Mouse (Mus musculus) heart, embryonic 16.5 days (tissue): Measurements from ENCODE around the gene Map2k4. TPM values are rescaled to one million over a fixed set of nuclear protein-coding genes. Genes with fewer than 3 reads are reported as not detected.

Source experiments
- ATAC-seq: fragments of 200-750 bp; cut with Nextera tagmentation; replicated peaks from 2 replicates; pipeline ENCODE4 v1.8.0; 2017; ENCODE audit warnings: moderate number of reproducible peaks; ENCODE audit not compliant: insufficient read depth, low FRiP score; ENCODE audit errors: extremely low read depth
- H3K27ac ChIP-seq: fragments of 300-500 bp; sonication (generic); 2 replicates; pipeline ENCODE4 v1.5.1; 2014; ENCODE audit warnings: mild to moderate bottlenecking, low read length, control low read depth, moderate library complexity
- H3K27me3 ChIP-seq: fragments of 300-500 bp; sonication (generic); 2 replicates; pipeline ENCODE4 v1.6.1; 2014; ENCODE audit warnings: low read length, mixed read lengths; ENCODE audit not compliant: control insufficient read depth, insufficient read depth
- H3K36me3 ChIP-seq: fragments of 300-500 bp; sonication (generic); 2 replicates; pipeline ENCODE4 v1.6.1; 2014; ENCODE audit not compliant: control insufficient read depth, insufficient read depth
- H3K4me1 ChIP-seq: fragments of 300-500 bp; sonication (generic); 2 replicates; pipeline ENCODE4 v1.6.1; 2014; ENCODE audit warnings: low read length, mixed read lengths; ENCODE audit not compliant: control insufficient read depth, insufficient read depth
- H3K4me2 ChIP-seq: fragments of 300-500 bp; sonication (generic); 2 replicates; pipeline ENCODE4 v1.6.1; 2014; ENCODE audit warnings: low read depth, mild to moderate bottlenecking, control low read depth, low read length
- H3K4me3 ChIP-seq: fragments of 300-500 bp; sonication (generic); 2 replicates; pipeline ENCODE4 v1.5.1; 2014; ENCODE audit warnings: mild to moderate bottlenecking, control low read depth, low read length
- H3K9ac ChIP-seq: fragments of 300-500 bp; sonication (generic); 2 replicates; pipeline ENCODE4 v1.6.1; 2014; ENCODE audit warnings: low read length, control low read depth
- H3K9me3 ChIP-seq: fragments of 300-500 bp; sonication (generic); replicated peaks from 2 replicates; pipeline ENCODE4 v1.6.1; 2016; ENCODE audit warnings: low read length; ENCODE audit not compliant: control insufficient read depth
- WGBS: fragments of 180-500 bp; shearing (Covaris S2); extraction: QIAGEN DNeasy Blood & Tissue Kit; methylation state at CpG from one replicate; pipeline ENCODE4 v1.1.7; 2014; 5-methylcytosine and 5-hydroxymethylcytosine counted together
- polyA plus RNA-seq: library from polyadenylated mRNA; unstranded; fragments of >200 nt; fragmentation: Nextera tagmentation; extraction: Ambion mirVana; gene quantifications from 2 replicates; pipeline ENCODE4 v1.2.1, GENCODE M21; 2015

The Map2k4 gene
- polyA plus RNA-seq, 1 experiment from 2014 or later: 60.4 TPM

DNA sequence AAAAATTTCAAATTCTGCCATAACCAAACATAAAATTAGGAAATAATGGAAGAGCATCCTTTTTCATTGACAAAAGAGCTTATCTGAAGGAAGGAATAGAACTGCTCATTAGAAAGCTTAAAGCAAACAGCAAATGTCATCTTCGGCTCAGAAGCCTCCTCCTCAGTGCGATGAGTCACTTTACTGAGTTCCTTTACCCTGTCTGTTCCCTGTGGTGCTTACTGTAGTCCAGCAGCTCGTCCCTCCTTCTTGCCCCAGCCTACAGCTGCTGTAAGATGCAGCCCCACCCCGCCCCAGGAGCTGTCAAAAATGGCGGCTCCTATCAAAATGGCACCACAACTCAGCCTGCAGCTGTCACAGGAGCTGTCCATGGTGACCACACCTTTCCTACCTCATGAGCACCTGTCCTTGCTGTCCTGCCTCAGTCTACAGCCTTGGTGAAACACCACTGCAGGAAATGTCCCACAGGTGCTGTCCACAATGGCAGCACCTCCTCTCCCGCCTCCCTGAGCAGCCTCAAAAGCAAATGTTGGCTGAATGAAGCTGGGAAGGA lies 75.3 kb downstream of the Map2k4 start:
- WGBS: 87% methylated on average over 6 of the region's 6 CpGs

DNA sequence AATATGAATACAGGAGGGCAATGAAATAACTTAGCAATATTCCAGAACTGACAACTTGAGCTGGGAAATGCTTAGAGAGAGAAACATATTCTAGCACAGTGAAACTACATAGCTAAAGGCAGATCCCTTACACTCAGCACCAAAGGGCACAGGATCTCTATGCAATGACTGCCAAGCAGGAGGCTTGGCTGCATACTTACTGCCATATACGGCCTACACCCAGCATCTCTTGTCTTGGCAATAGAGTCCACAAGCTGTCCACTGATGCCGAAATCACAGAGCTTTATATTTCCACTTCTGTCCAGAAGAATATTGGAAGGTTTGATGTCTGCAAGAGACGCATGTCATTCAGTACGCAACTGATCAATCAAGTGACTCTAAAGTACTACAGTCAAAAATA lies 81.3 kb downstream of the Map2k4 start:
- Histone ChIP-seq H3K4me3 (no peak overlapping the region), H3K27me3 (no peaks in the 10 kb centered on the region), H3K9me3 (no peaks in the 10 kb centered on the region), H3K9ac (no peak overlapping the region), H3K27ac (no peak overlapping the region), H3K4me1 (no peaks in the 10 kb centered on the region), H3K4me2 (no peak overlapping the region), H3K36me3 (peaks cover 17% of the 10 kb centered on the region)
- 94% methylated on average over 4 of the region's 4 CpGs for WGBS
- ATAC-seq: no peak

More for the DNA sequence above, 75.3 kb downstream of the Map2k4 start:
- H3K27ac ChIP-seq: no peak overlapping the region
- no peak for ATAC-seq
- H3K9ac ChIP-seq: no peak overlapping the region
- H3K9me3 ChIP-seq: no peaks in the 10 kb centered on the region
- H3K4me1 ChIP-seq: no peaks in the 10 kb centered on the region
- H3K4me3 ChIP-seq: no peak overlapping the region
- H3K4me2 ChIP-seq: no peak overlapping the region
- peaks cover 11% of the 10 kb centered on the region for H3K36me3 ChIP-seq
- no peaks in the 10 kb centered on the region for H3K27me3 ChIP-seq

DNA sequence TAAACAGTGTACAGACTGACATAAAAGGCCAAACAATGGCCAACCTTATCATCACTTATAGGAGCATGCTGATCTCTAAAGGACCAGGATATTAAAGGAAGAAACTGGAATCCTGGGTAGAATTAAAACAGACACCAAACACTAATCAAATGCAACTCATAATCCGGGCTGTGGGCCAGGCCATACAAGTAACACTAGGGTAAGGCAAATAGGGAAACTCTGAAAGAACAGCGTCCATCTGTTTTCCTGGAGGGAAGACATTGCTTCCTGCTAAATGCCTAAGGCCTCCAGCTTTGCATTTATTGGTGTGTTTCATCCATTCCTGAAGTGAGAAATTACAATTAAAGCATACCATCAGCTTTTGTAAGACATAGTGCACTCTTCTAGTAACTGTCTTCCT lies 81.9 kb downstream of the Map2k4 start:
- Histone ChIP-seq H3K27me3 (no peaks in the 10 kb centered on the region), H3K4me3 (no peak overlapping the region), H3K4me1 (no peaks in the 10 kb centered on the region), H3K27ac (no peak overlapping the region), H3K9ac (no peak overlapping the region), H3K9me3 (no peaks in the 10 kb centered on the region), H3K36me3 (peaks cover 17% of the 10 kb centered on the region), H3K4me2 (no peak overlapping the region)
- ATAC-seq: no peak
- 62% methylated on average over 2 of the region's 2 CpGs for WGBS

DNA sequence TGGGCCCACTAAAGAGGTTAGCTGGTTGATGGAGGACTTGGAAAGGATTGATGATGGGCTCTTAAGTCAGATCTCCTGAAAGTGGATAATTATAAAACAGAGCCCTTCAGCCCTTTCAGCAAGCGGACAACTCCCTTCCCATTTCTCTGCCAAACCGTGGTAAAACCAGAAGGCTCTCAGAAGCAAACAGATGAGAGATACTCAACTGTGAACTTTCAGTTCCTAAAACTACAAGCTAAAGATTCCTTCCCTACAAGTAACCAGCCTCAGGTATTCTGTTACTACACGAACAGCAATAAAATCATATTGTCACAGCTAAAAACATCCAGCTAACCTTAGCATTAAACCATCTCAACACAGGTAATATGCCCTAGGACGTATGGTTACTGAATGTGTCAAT lies 83.2 kb downstream of the Map2k4 start:
- no peak overlapping the region for H3K9ac ChIP-seq
- no peak for ATAC-seq
- H3K4me1 ChIP-seq: no peaks in the 10 kb centered on the region
- no peak overlapping the region for H3K4me2 ChIP-seq
- H3K27me3 ChIP-seq: no peaks in the 10 kb centered on the region
- WGBS: 84% methylated on average over 4 of the region's 4 CpGs
- no peak overlapping the region for H3K27ac ChIP-seq
- H3K4me3 ChIP-seq: no peak overlapping the region
- no peaks in the 10 kb centered on the region for H3K9me3 ChIP-seq
- peaks cover 22% of the 10 kb centered on the region for H3K36me3 ChIP-seq

DNA sequence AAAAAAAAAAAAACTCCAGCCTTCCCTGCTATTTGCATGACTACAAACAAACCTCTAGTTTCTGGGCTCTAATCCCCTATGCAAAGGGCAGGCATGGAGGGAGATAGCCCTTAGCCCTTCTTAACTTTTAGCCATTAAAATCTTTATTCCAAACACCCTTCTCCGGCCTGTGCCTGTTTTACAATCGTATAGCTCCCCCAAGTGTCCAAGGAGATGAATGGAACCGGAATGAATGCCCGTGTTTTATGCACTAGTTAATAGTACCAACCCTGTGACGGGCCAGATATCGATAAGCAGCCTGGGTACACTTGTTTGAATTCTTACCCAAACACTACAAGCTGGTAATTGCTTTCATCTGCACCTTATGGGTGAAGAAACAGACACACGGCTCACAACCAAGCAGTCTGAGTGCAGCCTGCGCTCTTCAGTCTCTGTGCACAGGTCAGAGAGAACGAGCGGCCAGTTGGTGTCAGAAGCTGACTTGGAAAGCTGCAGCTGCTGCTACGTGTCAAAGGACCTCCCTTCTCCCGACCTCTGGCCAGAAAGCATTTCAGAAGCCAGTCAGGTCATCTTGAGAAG lies 109.2 kb downstream of the Map2k4 start:
- H3K27me3 ChIP-seq: no peaks in the 10 kb centered on the region
- 26% methylated on average over 12 of the region's 12 CpGs for WGBS
- peak overlapping the region; percentile 52 for H3K4me2 ChIP-seq
- H3K9ac ChIP-seq: 0 out of 2 replicates have a peak overlapping the region, but pooled peaks have one; percentile 40
- H3K9me3 ChIP-seq: no peaks in the 10 kb centered on the region
- no peak overlapping the region for H3K27ac ChIP-seq
- peaks cover 3% of the 10 kb centered on the region; the same call in 1 of the 2 replicates for H3K4me1 ChIP-seq
- H3K36me3 ChIP-seq: no peaks in the 10 kb centered on the region
- peak; percentile 38; the same call in 1 of the 2 replicates for ATAC-seq
- no peak overlapping the region for H3K4me3 ChIP-seq

DNA sequence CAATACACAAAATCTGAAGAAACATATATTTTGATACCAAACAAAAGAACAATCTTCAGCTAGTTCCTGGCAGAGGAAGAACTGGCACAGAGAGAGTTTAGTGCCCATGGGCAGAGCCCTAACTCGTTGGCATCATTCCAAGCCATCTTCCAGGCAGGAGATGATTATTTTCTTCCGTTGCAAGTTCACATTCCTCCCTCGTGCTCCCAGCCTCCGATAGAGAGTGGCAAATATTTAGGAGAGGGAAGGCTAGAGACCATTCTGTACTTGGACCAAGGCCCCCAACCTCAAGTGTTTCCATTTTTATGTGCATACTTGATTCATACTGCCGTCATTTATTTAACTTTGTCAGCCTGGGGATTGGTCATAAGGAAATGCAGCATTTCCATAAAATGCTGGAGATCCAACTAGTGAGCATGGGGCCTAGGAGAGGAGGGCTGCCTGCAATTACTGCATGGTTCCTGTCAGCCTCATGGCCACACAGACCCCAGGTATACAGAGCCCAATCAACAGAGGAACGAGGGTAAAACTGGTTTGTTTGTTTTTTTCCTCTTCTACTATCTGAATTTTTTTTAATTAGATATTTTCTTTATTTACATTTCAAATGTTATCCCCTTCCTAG lies 120.6 kb downstream of the Map2k4 start:
- peak overlapping the region; percentile 35; the same call in 1 of the 2 replicates for H3K4me2 ChIP-seq
- no peak overlapping the region for H3K9ac ChIP-seq
- peaks cover 37% of the 10 kb centered on the region for H3K4me1 ChIP-seq
- H3K27me3 ChIP-seq: no peaks in the 10 kb centered on the region
- H3K4me3 ChIP-seq: no peak overlapping the region
- H3K9me3 ChIP-seq: no peaks in the 10 kb centered on the region
- no peaks in the 10 kb centered on the region for H3K36me3 ChIP-seq
- peak; percentile 83 for ATAC-seq
- H3K27ac ChIP-seq: peak overlapping the region; percentile 94
- 22% methylated on average over 6 of the region's 6 CpGs for WGBS

DNA sequence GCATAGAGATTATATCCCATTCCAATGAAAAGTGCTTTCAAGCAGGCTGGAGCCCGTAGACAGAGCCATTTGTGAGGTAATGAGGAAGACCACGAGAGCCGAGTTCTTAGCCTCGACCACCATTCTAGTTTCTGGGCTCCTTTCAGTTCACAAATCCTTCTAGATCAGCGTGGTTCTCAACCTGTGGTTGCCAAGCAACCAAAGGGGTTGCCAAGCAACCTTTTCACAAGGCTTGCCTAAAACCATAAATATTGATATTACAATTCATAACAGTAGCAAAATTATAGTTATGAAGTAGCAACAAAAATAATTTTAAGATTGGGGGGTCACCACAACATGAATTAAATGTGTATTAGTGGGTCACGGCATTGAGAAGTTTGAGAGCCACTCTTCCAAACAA lies 123.2 kb downstream of the Map2k4 start:
- H3K4me1 ChIP-seq: peaks cover 24% of the 10 kb centered on the region
- H3K4me3 ChIP-seq: no peak overlapping the region
- H3K9ac ChIP-seq: no peak overlapping the region
- H3K36me3 ChIP-seq: no peaks in the 10 kb centered on the region
- H3K4me2 ChIP-seq: no peak overlapping the region
- no peak for ATAC-seq
- H3K9me3 ChIP-seq: no peaks in the 10 kb centered on the region; the same call in 1 of the 2 replicates
- H3K27me3 ChIP-seq: no peaks in the 10 kb centered on the region
- 63% methylated on average over 6 of the region's 6 CpGs for WGBS
- peak overlapping the region; percentile 72 for H3K27ac ChIP-seq

DNA sequence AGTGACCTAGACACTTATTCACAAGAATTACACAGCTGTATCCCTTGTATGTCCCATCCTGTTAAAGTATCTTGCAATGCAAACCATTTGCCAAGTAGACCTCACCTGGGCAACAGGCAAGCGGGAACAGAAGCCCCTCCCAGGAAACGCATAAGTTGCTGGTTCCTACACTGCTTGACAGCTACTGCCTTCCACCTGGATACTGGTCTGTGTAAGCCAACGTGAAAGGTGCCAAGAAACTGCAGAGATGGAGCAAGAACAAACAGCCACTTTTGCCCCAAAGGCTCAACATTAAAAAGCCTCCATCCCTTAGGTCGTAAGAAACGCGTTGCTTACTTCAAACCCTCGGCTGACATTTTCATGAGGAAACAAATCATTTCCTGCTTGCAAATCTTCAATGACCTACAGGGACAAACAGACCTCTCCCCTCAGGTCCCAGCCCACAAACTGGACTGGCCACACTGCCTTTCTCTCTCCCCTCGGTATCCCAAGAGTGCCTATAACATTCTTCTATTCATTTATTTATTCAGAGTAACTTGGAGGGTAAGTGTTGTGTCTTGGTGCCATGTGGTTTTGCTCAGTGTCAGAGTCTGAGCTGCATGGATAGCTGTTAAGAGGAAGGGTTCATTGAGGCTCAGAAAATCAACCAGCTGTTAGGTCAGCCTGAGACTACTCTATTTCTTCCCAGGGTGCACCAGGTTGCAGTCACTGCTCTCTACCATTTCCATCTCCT lies 126.1 kb downstream of the Map2k4 start:
- Histone ChIP-seq H3K9ac (no peak overlapping the region), H3K4me3 (no peak overlapping the region), H3K4me2 (no peak overlapping the region), H3K9me3 (no peaks in the 10 kb centered on the region; the same call in 1 of the 2 replicates), H3K27ac (no peak overlapping the region), H3K4me1 (peaks cover 8% of the 10 kb centered on the region), H3K36me3 (no peaks in the 10 kb centered on the region), H3K27me3 (no peaks in the 10 kb centered on the region)
- no peak for ATAC-seq
- WGBS: 67% methylated on average over 8 of the region's 8 CpGs

DNA sequence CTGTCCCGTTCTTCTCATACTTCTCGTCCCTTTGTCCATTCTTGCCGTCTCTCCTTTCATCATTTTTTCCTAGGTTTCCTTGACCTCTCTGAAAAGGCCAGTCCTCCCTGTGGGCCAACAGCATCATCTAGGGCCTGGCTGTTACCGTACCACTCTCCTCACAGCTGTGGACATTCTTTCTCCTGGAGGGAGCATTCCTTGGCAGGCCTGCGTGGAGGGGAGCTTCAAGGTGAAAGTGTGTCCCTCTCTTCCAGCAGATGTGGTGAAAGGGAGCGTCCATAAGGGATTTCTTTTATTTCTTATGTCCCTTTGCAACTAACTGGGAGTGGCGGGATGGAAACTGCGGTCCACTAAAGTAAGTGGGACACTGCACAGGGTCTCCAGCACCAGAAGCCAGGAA lies 134.2 kb downstream of the Map2k4 start:
- Histone ChIP-seq H3K9me3 (no peaks in the 10 kb centered on the region), H3K36me3 (no peaks in the 10 kb centered on the region), H3K27me3 (no peaks in the 10 kb centered on the region), H3K27ac (peak overlapping the region; percentile 44), H3K9ac (no peak overlapping the region), H3K4me3 (no peak overlapping the region), H3K4me1 (peaks cover 25% of the 10 kb centered on the region), H3K4me2 (no peak overlapping the region)
- ATAC-seq: no peak
- 73% methylated on average over 8 of the region's 8 CpGs for WGBS
